Mouse (Mus musculus): ENCODE results near the gene Tiam1.

- no peak for TF ChIP-seq CTCF (IDR thresholded peaks at IDR 0.05; ENCODE audit: low read depth, low read length)
- TF ChIP-seq POLR2AphosphoS5 (IDR thresholded peaks at IDR 0.05; ENCODE audit: insufficient replicate concordance, low read depth, low read length) = no peak
- no peak for TF ChIP-seq GATA1 (IDR thresholded peaks at IDR 0.05; ENCODE audit: borderline replicate concordance, low read length)
These were observed 192.8 kb downstream of the Tiam1 start for GRCm38 (mm10) chr16:89950754-89951153.
